Mouse (Mus musculus) layer of hippocampus, postnatal 14 days (tissue): Measurements from ENCODE around the gene Ino80. TPM values are rescaled to one million over a fixed set of nuclear protein-coding genes. Genes with fewer than 3 reads are reported as not detected.
A peak's percentile ranks its signal among the peaks of the same experiment; 100 is the strongest.

Source experiments
- DNase-seq, 2 experiments: peaks; one replicate each; pipeline ENCODE4 v3.0.0; 2021 to 2022; ENCODE audit warnings: low spot score in 2 of 2, mixed read lengths in 1 of 2
- total RNA-seq, 2 experiments: library from RNA; stranded (reverse); gene quantifications; 2 replicates each; pipeline ENCODE4 v1.2.3; 2021

The Ino80 gene
- total RNA-seq, 2 experiments from 2014 or later = 16.9 to 17.0 TPM

GRCm38 (mm10) chr2:119355651-119356050 is 121.8 kb downstream of the Ino80 start:
- DNase-seq = no peak

- DNase-seq = peak; percentile 54 to 71
These were observed 122.4 kb downstream of the Ino80 start for GRCm38 (mm10) chr2:119355089-119355488.

GRCm38 (mm10) chr2:119353707-119354106 is 123.8 kb downstream of the Ino80 start:
- DNase-seq = no peak

GRCm38 (mm10) chr2:119350555-119351486 is 126.7 kb downstream of the Ino80 start, which contains the start of gene Chac1:
Chac1 (plus strand) TSS chr2:119351229.
- peak; percentile 88 to 95 for DNase-seq

- DNase-seq = no peak
These were observed 132.8 kb downstream of the Ino80 start for GRCm38 (mm10) chr2:119344537-119345138.

- DNase-seq = peak; percentile 84 to 85
These were observed 139.8 kb downstream of the Ino80 start for GRCm38 (mm10) chr2:119337425-119338265.

GRCm38 (mm10) chr2:119336470-119336869 is 141.0 kb downstream of the Ino80 start:
- DNase-seq = no peak

- DNase-seq = no peak
These were observed 141.5 kb downstream of the Ino80 start for GRCm38 (mm10) chr2:119336002-119336401.

GRCm38 (mm10) chr2:119335535-119335934 is 142.0 kb downstream of the Ino80 start:
- no peak for DNase-seq

GRCm38 (mm10) chr2:119334964-119335525 is 142.4 kb downstream of the Ino80 start:
- DNase-seq = no peak

- DNase-seq = no peak
These were observed 143.4 kb downstream of the Ino80 start for GRCm38 (mm10) chr2:119334135-119334534.

- DNase-seq = no peak
These were observed 145.3 kb downstream of the Ino80 start for GRCm38 (mm10) chr2:119332177-119332661.

GRCm38 (mm10) chr2:119330795-119331194 is 146.7 kb downstream of the Ino80 start:
- no peak for DNase-seq

- DNase-seq = no peak
These were observed 148.2 kb downstream of the Ino80 start for GRCm38 (mm10) chr2:119329123-119329817.

- DNase-seq = no peak
These were observed 148.9 kb downstream of the Ino80 start for GRCm38 (mm10) chr2:119328546-119328945.

GRCm38 (mm10) chr2:119327942-119328526 is 149.5 kb downstream of the Ino80 start:
- DNase-seq = no peak

- DNase-seq = no peak
These were observed 150.4 kb downstream of the Ino80 start for GRCm38 (mm10) chr2:119327102-119327480.

GRCm38 (mm10) chr2:119326161-119327101 is 151.1 kb downstream of the Ino80 start:
- DNase-seq = no peak
